Mouse (Mus musculus): ENCODE measurements around the gene Fam198a. TPM values are rescaled to one million over a fixed set of nuclear protein-coding genes. Genes with fewer than 3 reads are reported as not detected.

Gene Fam198a
- total RNA-seq (2021): 1 to 10 TPM; 3.7 to 4.3 TPM
- long read RNA-seq, experiment 1: 0 reads
- long read RNA-seq, experiment 2, partial matches to known transcripts: 3 of 5 reads
- long read RNA-seq, experiment 2, other reads (novel, unspliced or antisense): 1 of 5 reads

DNA sequence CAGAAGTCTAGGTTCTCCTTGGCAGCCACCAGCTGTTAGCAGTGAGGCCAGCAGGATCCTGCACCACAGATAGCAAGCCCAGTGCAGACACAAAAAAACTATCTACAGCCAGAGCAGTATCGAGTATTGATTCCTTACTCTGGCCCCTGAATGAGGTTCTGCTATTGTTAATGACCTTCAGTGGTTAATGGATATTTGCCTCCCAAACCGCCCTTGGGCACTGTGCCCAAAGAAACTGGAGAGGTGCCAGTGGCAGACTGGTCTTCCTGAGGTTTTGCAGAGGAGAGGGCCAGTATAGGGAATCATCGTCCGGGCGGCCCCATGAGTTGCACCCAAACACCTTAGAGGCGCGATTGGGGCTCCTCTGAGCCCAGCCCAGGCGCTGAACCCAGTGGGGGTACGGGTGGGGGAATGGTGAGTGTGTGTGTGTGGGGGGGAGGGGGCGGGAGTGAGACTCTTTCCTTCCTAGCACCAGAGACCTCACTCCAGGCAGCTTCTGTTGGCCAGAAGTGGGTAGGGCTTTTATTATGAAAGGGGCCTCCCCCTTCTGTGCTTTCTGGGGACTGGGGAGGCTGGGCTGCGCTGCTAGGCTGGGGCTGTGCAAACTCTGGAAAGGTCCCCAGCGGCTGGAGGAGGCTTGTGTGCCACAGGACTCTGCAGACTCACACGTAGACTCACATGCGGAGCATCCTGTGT lies at the start of gene Fam198a:
Fam198a (plus strand) TSS at position 571 of the 696 bp plus-strand sequence.
- intact Hi-C loops (cut with DNase I): no loop called here
- peak; percentile 30 to 46 for DNase-seq (ENCODE audit: low spot score in 2 of 2)

DNA sequence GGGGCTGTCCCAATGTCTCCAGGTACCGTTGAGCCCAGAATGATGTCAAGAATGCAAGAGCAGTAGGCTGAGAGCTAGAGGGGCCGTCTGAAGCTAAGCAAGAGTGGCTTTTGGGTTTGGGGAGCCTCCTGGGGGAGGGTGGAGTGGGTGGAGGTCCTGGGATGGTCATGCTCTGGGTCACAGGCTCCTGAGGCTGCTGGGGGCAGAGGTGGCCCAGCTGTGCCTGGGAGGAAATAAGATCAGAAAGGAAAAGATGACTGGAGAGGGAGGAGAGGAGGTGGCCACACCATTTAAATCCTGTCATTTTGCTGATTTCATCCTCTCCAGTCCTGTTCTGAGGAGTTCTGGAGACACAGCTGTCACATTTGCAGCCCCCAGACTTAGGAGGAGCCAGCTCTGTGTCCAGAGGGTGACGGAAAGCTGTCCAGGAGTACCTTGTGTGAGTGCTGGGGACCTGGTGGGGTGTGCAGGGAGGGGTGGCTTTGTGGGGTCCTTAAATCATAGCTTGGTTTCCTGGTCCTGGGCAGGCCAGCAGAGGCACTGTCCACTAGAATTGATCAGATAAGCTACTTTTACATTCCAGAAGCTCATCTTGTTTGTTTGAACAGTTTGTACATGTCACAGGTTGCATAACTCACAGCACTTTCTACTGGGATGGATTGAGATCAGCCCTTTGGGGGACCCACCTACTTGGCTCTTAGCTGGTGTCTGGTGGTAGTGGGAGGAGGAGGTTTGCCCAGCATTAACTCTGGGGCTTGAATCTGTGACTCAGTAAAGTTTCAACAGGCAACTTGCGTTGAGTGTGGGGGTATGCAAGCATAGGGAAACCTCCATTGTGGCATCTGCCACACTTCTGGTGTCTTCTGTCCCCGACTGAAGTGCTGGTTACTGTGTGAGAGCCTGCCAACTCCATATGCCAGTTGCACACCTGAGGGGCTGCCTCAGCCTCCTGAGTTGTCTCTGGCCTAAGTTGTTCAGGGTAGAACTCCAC lies 48.8 kb upstream of the Fam198a start:
- no peak for DNase-seq (ENCODE audit: low spot score in 2 of 2)
- intact Hi-C loops (cut with DNase I): no loop called here

DNA sequence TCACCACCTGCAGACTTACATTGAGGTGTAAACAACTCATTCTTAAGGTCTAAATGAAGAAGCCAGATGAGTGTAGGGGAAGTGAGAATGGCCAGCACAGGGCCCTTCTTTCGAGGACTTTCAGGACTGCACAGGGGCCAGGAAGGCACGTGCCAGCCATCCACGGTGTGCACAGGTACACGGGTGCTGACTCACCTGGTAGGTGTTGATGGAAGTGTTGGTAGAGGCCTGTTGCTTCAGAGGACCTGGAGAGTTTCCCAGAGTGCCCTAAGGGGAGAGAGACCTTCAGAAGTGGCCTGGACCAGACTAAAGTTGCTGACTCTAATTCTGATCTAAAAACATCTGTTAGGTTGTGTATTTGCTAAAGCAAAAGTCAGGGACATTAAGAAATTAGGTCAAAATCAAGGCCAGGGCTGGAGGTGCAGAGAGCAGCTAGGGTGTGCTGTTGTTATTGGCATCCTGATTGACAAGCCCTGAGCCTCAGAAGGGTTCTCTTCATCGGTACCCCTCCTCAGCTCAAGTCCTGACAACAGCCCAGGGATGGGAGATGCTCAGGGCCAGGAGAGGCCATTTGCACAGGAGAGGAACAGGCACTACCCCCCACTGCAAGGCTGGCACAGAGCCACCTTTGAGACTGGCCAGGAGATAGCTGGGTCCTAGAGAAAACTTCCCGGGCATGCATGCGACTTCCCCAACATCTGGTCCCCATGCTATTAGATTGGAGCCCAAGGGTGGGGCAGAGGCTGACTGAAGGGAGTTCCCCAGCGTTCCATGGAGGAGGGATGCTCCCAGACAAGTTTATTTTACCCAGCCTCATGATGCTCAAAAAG lies 47.1 kb upstream of the Fam198a start:
- DNase-seq (ENCODE audit: low spot score in 2 of 2): no peak
- intact Hi-C loops (cut with DNase I): no loop called here

DNA sequence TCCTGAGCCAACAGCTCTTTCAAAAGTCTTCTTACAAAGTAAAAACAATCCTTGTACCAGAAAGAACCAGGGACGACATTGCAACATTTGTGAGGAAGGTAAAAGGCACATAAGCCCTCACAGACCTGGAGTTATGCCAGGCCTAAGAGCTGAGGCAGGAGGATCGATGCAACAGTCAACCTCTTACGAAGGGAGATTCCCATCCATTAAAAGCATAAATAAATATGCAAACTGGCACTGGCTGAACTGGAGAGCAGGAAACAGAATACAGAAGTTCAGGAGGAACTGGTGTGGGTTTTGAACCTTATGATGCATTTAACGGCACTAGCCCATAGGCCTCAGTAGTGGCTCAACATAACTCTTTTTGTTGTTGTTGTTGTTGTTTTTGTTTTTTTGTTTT lies 46.5 kb upstream of the Fam198a start:
- no peak for DNase-seq (ENCODE audit: low spot score in 2 of 2)
- intact Hi-C loops (cut with DNase I): no loop called here

DNA sequence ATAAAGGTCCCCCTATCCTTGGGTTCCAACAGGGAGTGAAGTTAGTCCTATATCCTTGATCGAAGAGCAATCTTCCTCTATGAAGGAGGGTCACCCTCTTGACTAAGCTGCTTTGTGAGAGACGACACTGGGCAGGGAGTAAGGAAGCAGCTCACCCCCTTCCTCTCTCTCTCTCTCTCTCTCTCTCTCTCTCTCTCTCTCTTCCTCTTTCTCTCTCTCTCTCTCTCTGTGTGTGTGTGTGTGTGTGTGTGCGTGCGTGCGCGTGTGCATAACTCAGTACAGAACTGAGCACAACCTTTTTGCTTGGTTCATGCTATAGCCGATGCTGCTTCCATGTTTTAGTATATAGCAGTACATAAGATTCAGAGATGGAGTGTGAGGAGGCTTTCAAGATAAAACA lies 45.8 kb upstream of the Fam198a start:
- DNase-seq (ENCODE audit: low spot score in 2 of 2): no peak
- intact Hi-C loops (cut with DNase I): no loop called here

DNA sequence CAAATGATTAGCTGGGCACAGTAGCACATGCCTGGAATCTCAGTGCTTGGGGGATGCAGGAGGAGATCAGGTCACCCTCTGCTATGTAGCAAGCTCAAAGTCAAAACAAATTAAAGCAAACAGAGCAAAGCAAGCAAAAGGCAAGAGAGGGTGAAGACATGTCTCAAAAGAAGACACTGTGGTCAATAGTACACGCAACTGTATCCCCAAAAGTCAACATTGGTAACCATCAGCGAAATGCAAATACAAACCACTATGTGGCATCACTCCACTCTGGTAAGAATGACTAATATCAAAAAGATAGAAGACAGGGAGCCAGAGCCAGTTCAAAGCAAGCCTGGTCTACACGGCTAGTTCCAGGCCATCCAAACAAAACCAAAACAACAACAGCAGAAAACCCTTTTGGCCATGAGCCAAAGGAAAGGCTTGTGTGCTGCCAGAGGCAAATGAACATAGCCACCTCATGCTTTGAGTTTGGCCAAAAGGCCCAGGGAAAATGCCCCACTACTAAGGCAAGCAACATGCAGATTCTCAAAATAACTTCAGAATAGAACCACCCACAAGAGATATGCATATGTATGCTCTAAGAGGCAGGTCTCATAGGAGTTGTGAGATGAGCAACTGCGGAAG lies 45.1 kb upstream of the Fam198a start:
- peak; percentile 19 to 65 for DNase-seq (ENCODE audit: low spot score in 2 of 2)
- intact Hi-C loops (cut with DNase I): no loop called here

DNA sequence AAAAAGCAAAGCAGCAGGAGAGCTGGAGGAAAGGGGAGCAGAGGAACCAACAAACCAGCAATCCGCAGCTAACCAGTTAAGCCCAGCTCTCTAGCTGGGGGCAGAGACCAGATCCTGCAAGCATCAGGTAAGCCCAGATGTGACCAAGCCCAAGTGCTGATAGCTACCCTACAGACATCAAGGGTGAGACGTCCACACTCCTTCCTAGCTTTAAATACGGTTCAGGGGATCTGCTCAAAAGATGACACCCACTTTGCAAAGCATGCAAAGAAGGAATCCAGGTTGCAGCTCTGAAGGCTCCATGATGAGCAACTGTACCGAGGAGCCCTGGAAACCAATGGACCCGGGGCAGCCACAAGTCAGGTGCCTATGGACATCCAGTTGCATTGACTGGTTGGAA lies 44.3 kb upstream of the Fam198a start:
- DNase-seq (ENCODE audit: low spot score in 2 of 2): no peak
- intact Hi-C loops (cut with DNase I): no loop called here

DNA sequence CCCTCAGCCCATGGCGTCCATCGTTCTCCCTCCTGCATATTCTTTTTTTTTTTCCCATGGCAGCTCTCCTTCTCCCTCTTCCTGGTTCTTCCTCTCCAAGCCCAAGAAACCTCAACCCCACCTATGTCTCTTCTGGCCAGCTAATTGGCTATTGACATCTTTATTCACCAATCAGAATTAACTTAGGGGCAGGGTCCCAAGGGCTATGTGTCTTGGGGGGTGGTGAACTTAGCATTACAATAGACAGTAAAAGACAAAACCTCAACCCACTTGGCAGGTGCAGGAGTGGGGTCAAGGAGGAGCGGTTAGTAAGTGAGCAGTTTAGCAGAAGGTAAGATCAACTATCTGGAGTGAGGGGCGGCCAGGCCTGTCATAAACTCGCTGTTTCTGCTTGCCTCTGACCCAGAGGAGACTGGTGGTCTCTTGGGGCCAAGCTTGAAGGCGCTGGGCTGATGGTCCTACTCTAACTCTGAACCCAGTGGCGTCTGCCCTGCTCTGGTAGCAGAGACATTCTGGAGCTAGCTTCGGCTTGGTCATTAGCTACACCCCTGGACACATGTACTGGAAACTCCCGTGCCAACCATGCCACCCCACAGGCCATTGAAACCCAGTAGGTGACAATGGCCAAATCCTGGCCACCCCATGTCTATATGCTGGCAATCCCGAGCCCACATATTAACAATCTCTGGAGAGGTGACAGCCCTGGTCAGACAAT lies 43.3 kb upstream of the Fam198a start:
- intact Hi-C loops (cut with DNase I): no loop called here
- DNase-seq (ENCODE audit: low spot score in 2 of 2): no peak

DNA sequence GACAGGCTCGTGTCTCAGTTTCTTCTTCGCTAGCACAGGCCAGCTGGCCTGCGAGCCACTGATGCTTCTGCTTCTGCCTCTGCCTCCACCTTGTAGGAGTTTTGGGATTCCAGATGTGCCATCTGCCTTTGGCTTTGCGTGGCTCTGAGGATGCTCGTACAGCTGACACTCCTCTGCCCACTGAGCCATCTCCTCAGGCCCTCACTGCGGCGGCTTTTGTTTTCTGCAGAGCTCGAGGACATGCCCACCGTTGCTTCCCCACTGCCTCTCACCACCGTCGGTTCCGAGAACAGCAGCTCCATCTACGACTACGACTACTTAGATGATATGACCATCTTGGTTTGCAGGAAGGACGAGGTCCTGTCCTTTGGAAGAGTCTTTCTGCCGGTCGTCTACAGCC lies 42.5 kb upstream of the Fam198a start:
- intact Hi-C loops (cut with DNase I): no loop called here
- DNase-seq (ENCODE audit: low spot score in 2 of 2): no peak

DNA sequence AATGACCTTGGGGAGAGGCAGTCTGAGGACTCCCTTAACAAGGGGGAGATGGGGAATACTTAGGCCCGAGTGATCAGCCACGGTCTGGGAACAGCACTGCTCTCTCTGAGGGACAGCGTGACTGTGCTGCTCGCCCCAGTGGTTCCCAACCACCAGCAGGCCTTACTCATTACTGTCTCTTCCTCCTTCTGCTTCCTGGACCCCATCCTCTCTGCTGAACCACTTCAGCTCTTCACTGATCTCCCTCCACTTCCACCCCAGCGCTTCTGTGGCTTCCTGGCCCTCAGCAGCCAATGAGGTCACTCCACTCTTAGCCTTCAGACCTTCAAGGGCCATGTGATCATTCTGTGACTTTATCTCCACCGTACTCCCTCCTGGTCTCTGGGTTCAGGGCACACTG lies 41.2 kb upstream of the Fam198a start:
- DNase-seq (ENCODE audit: low spot score in 2 of 2): no peak
- intact Hi-C loops (cut with DNase I): no loop called here

DNA sequence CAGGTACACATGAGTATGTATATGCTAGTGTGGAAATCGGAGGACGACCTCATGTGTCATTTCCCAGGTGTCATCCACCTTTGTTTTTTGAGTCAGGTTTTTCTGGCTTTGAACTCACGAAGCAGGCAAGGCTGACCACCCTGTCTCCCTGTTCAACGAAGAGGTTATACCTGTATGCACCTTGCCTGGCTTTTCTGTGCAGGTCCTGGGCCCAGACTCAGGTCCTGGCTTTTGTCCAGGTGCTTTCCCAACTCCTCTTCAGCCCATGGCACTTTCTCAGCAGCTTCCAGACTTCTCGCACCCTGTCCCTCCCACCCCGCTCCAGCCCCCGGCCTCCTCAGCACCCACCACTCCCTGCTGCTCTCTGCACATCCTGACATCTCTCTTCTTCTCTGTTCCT lies 39.6 kb upstream of the Fam198a start:
- intact Hi-C loops (cut with DNase I): no loop called here

DNA sequence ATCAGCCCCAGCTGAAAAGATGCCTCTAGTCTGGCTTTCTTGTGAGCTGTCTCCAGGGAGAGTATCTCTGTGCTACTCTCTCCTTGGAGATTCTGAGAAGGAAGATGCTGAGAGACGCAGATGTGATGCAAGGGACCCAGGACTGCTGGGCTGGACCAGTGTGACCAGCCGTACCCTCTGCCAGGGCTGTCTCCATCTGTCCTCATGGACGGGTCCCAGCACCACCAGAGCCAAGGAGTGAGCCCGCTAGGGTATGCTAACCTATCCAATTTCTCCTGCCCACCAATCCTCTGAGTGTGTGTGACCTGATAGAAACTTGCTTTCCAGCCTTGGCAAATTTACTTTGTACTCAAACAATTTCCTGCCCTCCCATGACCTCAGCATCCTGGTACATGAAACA lies 38.0 kb upstream of the Fam198a start:
- no peak for DNase-seq (ENCODE audit: low spot score in 2 of 2)
- intact Hi-C loops (cut with DNase I): no loop called here

More for the DNA sequence above, 39.6 kb upstream of the Fam198a start:
- DNase-seq (ENCODE audit: low spot score in 2 of 2): no peak

DNA sequence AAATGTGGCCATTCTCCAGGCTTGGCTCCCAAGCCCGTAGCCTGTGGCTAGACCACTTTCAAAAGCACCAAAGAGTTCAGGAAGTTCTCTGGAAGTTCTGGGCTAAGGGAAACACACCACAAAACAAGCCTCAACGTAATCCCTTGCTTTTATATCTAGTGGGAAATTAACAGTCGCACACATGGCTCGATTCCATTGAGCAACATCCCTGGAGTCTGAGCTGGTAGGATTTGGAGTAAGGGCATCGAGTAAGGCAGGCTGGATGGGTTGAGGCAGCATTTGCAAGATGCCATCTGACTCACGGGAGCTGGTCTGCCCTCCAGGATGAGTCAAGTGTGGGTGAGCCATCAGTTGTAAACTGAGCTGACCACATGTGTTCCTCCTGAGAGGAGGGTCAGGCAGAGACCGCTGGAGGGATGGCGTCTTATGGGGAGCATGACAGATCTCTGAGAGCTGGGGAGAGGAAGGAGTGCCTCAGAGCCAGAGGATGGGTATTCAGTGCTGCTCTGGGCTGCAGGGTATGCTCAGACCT lies 36.5 kb upstream of the Fam198a start:
- no peak for DNase-seq (ENCODE audit: low spot score in 2 of 2)
- intact Hi-C loops (cut with DNase I): no loop called here

DNA sequence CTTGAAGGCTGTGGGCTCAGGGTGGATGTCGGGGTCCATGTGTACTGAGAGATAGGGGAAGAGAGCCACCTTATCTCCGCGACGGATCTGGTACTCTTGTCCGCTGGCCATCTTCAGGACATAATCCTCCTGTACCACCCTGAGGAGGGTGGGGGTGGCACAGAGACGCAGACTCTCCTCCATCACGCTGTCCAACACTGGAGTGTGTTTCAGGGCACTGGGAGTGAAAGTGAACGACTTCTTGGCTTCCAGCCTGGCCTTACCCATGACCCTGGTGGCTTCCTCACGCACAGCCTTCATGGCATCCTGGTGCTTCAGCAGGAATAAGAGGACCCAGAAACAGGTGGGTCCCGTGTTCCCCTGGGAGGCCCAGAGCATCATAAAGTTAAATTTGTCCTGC lies 35.7 kb upstream of the Fam198a start:
- DNase-seq (ENCODE audit: low spot score in 2 of 2): no peak
- intact Hi-C loops (cut with DNase I): no loop called here

DNA sequence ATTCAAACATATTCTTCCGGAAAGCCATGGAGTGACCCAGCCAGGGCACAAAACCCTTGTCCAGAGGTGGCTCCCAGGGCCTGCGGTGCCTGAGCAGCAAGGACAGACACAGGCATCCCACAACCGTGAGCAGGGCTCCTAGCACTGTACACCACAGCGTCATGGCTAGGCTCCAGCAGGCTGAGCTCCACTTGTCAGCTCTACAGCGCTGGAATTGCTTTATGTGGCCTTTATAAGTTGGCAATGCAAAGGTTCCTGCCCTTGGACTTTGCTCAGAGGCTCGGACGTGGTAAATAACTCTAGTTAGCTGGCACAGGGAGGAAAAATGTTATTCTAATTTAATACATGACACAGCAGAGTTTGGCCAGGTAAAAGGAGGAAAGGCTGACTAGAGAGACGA lies 34.7 kb upstream of the Fam198a start, which contains the start of gene Cyp8b1:
Cyp8b1 (minus strand) TSS at position 204 of the 400 bp plus-strand sequence.
- DNase-seq (ENCODE audit: low spot score in 2 of 2): no peak
- intact Hi-C loops (cut with DNase I): no loop called here

DNA sequence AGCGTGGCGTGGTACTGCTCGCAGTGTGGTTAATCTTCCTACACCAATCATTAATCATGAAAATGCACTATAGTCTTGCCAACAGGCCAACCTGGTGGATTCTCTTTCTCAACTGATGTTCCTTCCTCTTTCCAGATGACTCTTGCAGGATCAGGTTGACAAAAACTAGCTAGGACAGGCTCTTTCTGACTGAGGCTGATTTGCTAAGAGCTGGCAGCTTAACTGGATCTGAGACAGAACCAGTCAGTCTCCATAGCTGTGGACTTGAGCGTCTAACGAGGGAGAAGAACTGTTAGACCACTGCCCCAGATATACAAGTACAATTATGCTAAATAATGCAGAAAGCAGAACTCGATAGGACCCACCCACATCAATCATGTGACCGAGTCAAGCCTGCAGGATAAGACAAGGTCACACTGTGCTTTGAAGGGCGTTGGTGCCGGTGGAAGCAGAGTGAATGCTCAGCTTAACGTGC lies 31.7 kb upstream of the Fam198a start:
- intact Hi-C loops (cut with DNase I): no loop called here
- DNase-seq (ENCODE audit: low spot score in 2 of 2): no peak

DNA sequence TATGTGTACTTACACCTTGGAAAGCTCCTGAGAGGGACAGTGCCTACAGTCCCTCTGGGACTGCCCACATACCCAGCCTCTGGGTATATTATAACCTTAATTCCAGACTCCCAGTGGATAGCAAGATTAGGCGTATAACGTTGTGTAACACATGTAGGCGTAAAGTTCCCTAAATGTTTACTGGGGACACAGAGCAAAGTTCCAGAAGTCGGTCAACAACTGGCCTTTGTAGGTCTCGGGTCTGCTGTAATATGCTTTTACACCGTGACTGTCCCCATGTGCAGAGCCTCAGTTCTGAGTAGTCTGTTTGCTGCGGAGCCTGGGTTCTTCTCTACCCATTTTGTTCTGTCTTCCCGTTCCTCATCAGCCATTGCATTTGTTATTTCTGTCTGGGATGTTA lies 27.3 kb upstream of the Fam198a start:
- intact Hi-C loops (cut with DNase I): no loop called here
- no peak for DNase-seq (ENCODE audit: low spot score in 2 of 2)

DNA sequence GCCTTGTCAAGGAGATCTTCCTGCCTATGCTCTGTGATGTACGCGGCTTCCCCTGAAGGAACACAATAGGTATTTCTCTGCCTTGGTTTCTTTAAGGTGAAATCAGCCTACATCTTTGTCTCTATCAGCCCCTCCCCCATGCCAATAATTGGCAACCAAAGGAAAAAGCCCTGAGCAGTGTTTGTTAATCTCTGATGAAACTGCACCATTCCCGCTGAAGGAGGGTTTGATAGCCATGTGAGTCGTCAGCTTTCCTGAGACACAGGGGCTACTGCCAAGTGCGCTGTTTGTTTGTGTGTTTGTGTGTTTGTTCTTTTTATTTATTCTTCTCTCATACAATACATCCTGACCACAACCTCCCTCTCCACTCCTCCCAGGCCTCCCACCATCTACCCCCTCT lies 26.9 kb upstream of the Fam198a start:
- DNase-seq (ENCODE audit: low spot score in 2 of 2): no peak
- intact Hi-C loops (cut with DNase I): no loop called here
